Mouse (Mus musculus): ENCODE results near the gene Lpcat4. TPM values are rescaled to one million over a fixed set of nuclear protein-coding genes. Genes with fewer than 3 reads are reported as not detected.

Gene Lpcat4
- 8.4 TPM in 2 replicates for polyA plus RNA-seq (2015; fragmentation: Nextera tagmentation; extraction: Ambion mirVana)

DNA sequence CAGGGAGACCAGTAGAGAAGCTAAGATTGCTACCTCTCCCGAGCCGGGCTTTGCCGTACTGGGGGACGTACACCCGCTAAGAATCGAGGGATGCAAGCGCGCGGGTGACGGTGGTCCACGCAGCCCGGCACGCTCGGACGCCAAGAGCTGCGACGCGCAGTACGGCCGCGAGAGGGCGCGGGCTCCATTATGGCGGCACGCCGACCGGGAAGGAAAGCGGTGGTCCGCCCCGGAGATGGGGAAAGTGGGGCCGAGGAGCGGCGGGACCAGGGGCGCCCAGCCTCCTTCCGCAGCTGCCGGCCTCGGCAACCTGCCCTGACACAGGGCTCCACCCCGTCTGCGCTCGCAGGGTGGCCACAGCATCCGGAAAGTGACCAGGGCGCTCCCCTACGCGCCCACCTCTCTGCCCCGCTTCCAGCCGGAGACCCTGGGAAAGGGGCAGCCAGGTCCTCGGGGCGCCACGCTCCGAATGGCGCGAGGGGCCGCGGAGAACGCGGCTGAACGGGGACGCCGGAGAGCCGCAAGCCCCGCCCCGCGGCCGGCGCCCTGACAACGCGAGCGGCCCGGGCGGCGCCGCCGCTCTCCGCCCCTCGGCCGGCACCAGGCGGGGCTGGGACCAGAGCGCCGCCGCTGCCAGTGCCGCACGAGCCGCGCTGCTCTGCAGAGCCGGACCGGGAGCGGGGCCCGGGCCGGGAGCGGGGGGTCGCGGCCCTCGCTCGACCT, at the start of gene Lpcat4:
Gene Lpcat4, plus strand, starts transcription at position 257 of the 723 bp plus-strand sequence.
- WGBS: under 1% methylated on average over 90 of the region's 94 CpGs
- TF ChIP-seq CTCF (IDR thresholded peaks at IDR 0.05; ENCODE audit: low read depth): peak; percentile 96

GRCm38 (mm10) chr2:112196859-112197258, 42.4 kb upstream of the Lpcat4 start:
- Histone ChIP-seq H3K9me3 (ENCODE audit: control insufficient read depth) (no peaks in the 10 kb centered on the region), H3K4me2 (replicated peaks; ENCODE audit: low read depth) (no peak overlapping the region), H3K36me3 (ENCODE audit: control insufficient read depth, insufficient read depth) (no peaks in the 10 kb centered on the region), H3K27me3 (replicated peaks; ENCODE audit: control insufficient read depth, insufficient read depth, low read length) (no peaks in the 10 kb centered on the region), H3K4me1 (replicated peaks; ENCODE audit: control insufficient read depth, insufficient read depth, low read length) (no peaks in the 10 kb centered on the region), H3K9ac (ENCODE audit: low read depth, low read length) (no peak overlapping the region), H3K4me3 (ENCODE audit: low read depth, low read length) (no peak overlapping the region), H3K27ac (ENCODE audit: low read depth, low read length) (no peak overlapping the region)
- peak; percentile 25; the same call in 1 of the 2 replicates for ATAC-seq
- TF ChIP-seq CTCF (IDR thresholded peaks at IDR 0.05; ENCODE audit: low read depth): peak; percentile 93
- WGBS: 2% methylated on average over 2 of the region's 2 CpGs

More for the DNA sequence above, at the start of gene Lpcat4:
- H3K27ac ChIP-seq (ENCODE audit: low read depth, low read length): peak within 1 kb of the TSS; percentile 86
- peak within 1 kb of the TSS; percentile 69 for H3K9ac ChIP-seq (ENCODE audit: low read depth, low read length)
- peak; percentile 86 for ATAC-seq
- peak within 1 kb of the TSS; percentile 99 for H3K4me2 ChIP-seq (replicated peaks; ENCODE audit: low read depth)
- H3K36me3 ChIP-seq (ENCODE audit: control insufficient read depth, insufficient read depth): peaks cover 6% of the 10 kb centered on the region; the same call in 1 of the 2 replicates
- H3K4me1 ChIP-seq (replicated peaks; ENCODE audit: control insufficient read depth, insufficient read depth, low read length): no peaks in the 10 kb centered on the region; the same call in 1 of the 2 replicates
- no peaks in the 10 kb centered on the region for H3K9me3 ChIP-seq (ENCODE audit: control insufficient read depth)
- no peaks in the 10 kb centered on the region for H3K27me3 ChIP-seq (replicated peaks; ENCODE audit: control insufficient read depth, insufficient read depth, low read length)
- H3K4me3 ChIP-seq (ENCODE audit: low read depth, low read length): peak within 1 kb of the TSS; percentile 96

GRCm38 (mm10) chr2:112203056-112203455, 36.2 kb upstream of the Lpcat4 start:
- no peak for ATAC-seq
- Histone ChIP-seq H3K4me2 (replicated peaks; ENCODE audit: low read depth) (no peak overlapping the region), H3K4me3 (ENCODE audit: low read depth, low read length) (no peak overlapping the region), H3K9me3 (ENCODE audit: control insufficient read depth) (no peaks in the 10 kb centered on the region), H3K27me3 (replicated peaks; ENCODE audit: control insufficient read depth, insufficient read depth, low read length) (no peaks in the 10 kb centered on the region; the same call in 1 of the 2 replicates), H3K9ac (ENCODE audit: low read depth, low read length) (no peak overlapping the region), H3K36me3 (ENCODE audit: control insufficient read depth, insufficient read depth) (no peaks in the 10 kb centered on the region), H3K4me1 (replicated peaks; ENCODE audit: control insufficient read depth, insufficient read depth, low read length) (no peaks in the 10 kb centered on the region), H3K27ac (ENCODE audit: low read depth, low read length) (no peak overlapping the region)
- no peak for TF ChIP-seq CTCF (IDR thresholded peaks at IDR 0.05; ENCODE audit: low read depth)
- 57% methylated on average over 6 of the region's 6 CpGs for WGBS

- WGBS: 65% methylated on average over 6 of the region's 6 CpGs
- H3K27me3 ChIP-seq (replicated peaks; ENCODE audit: control insufficient read depth, insufficient read depth, low read length): no peaks in the 10 kb centered on the region; the same call in 1 of the 2 replicates
- no peaks in the 10 kb centered on the region for H3K9me3 ChIP-seq (ENCODE audit: control insufficient read depth)
- H3K36me3 ChIP-seq (ENCODE audit: control insufficient read depth, insufficient read depth): no peaks in the 10 kb centered on the region
- H3K4me1 ChIP-seq (replicated peaks; ENCODE audit: control insufficient read depth, insufficient read depth, low read length): no peaks in the 10 kb centered on the region
- H3K27ac ChIP-seq (ENCODE audit: low read depth, low read length): no peak overlapping the region
- no peak overlapping the region for H3K9ac ChIP-seq (ENCODE audit: low read depth, low read length)
- H3K4me2 ChIP-seq (replicated peaks; ENCODE audit: low read depth): no peak overlapping the region
- no peak overlapping the region for H3K4me3 ChIP-seq (ENCODE audit: low read depth, low read length)
- no peak for TF ChIP-seq CTCF (IDR thresholded peaks at IDR 0.05; ENCODE audit: low read depth)
- ATAC-seq: no peak
These were observed 29.1 kb upstream of the Lpcat4 start for GRCm38 (mm10) chr2:112210142-112210541.

GRCm38 (mm10) chr2:112210699-112211098, 28.6 kb upstream of the Lpcat4 start:
- WGBS: 81% methylated on average over 2 of the region's 2 CpGs
- no peak for ATAC-seq
- H3K4me2 ChIP-seq (replicated peaks; ENCODE audit: low read depth): no peak overlapping the region
- H3K27me3 ChIP-seq (replicated peaks; ENCODE audit: control insufficient read depth, insufficient read depth, low read length): no peaks in the 10 kb centered on the region; the same call in 1 of the 2 replicates
- H3K36me3 ChIP-seq (ENCODE audit: control insufficient read depth, insufficient read depth): no peaks in the 10 kb centered on the region
- no peak overlapping the region for H3K9ac ChIP-seq (ENCODE audit: low read depth, low read length)
- H3K9me3 ChIP-seq (ENCODE audit: control insufficient read depth): no peaks in the 10 kb centered on the region
- H3K4me1 ChIP-seq (replicated peaks; ENCODE audit: control insufficient read depth, insufficient read depth, low read length): no peaks in the 10 kb centered on the region
- no peak for TF ChIP-seq CTCF (IDR thresholded peaks at IDR 0.05; ENCODE audit: low read depth)
- no peak overlapping the region for H3K27ac ChIP-seq (ENCODE audit: low read depth, low read length)
- no peak overlapping the region for H3K4me3 ChIP-seq (ENCODE audit: low read depth, low read length)

GRCm38 (mm10) chr2:112215977-112216376, 23.3 kb upstream of the Lpcat4 start:
- H3K27me3 ChIP-seq (replicated peaks; ENCODE audit: control insufficient read depth, insufficient read depth, low read length): no peaks in the 10 kb centered on the region
- no peaks in the 10 kb centered on the region for H3K36me3 ChIP-seq (ENCODE audit: control insufficient read depth, insufficient read depth)
- H3K9ac ChIP-seq (ENCODE audit: low read depth, low read length): no peak overlapping the region
- WGBS: 21% methylated on average over 1 of the region's 1 CpGs
- H3K4me1 ChIP-seq (replicated peaks; ENCODE audit: control insufficient read depth, insufficient read depth, low read length): no peaks in the 10 kb centered on the region
- no peaks in the 10 kb centered on the region for H3K9me3 ChIP-seq (ENCODE audit: control insufficient read depth)
- peak; percentile 76 for TF ChIP-seq CTCF (IDR thresholded peaks at IDR 0.05; ENCODE audit: low read depth)
- no peak overlapping the region for H3K4me3 ChIP-seq (ENCODE audit: low read depth, low read length)
- no peak for ATAC-seq
- no peak overlapping the region for H3K4me2 ChIP-seq (replicated peaks; ENCODE audit: low read depth)
- H3K27ac ChIP-seq (ENCODE audit: low read depth, low read length): no peak overlapping the region
